Mouse (Mus musculus) testis, postnatal 14 days (tissue): ENCODE data around the gene Cdhr5.
A peak's percentile ranks its signal among the peaks of the same experiment; 100 is the strongest.

Experiments used
- DNase-seq: peaks from one replicate; pipeline ENCODE4 v3.0.0; 2021; ENCODE audit warnings: low spot score

The Cdhr5 gene

DNA sequence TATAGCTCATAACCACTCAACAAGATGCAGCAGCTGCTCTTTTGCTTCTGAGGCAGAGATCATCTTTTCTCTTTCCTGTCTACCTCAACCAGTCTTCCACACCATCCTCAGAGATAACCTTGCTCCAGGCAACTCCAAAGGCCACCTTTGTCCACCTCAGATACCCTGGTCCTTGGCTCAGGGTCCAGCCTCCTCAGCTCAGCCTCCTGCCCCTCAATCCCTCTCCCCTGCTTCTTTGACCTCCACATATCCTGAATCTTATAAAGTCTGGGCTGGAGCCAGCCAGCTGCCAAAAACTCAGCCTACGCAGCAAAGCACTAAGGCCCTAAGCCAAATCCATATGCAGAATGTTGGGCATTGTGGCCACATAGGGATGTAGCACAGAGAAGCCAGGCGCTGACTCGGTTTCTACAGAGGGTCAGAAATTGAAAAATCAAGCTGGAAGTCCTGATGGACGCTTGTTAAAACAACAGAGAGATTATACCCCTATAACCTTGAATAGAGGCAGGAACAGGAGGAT, 53.8 kb downstream of the Cdhr5 start:
- no peak for DNase-seq

- no peak for DNase-seq
Measured at GRCm38 (mm10) chr7:141222126-141222467, 54.5 kb downstream of the Cdhr5 start.

GRCm38 (mm10) chr7:141221249-141222125, 55.1 kb downstream of the Cdhr5 start:
- DNase-seq, result peak; percentile 94

- DNase-seq, result no peak
Measured at GRCm38 (mm10) chr7:141220377-141220776, 56.2 kb downstream of the Cdhr5 start.

GRCm38 (mm10) chr7:141219558-141220099, 57.0 kb downstream of the Cdhr5 start:
- DNase-seq, result no peak
